Mouse (Mus musculus) E14TG2a.4 (cell line): ENCODE measurements at regions not wholly inside any gene's neighbourhood (a gene's known extent, or its start where the extent isn't known, plus 50 kb on each side); places are given as distances from the start of the nearest gene placed in this dataset.

Experiments used
- CTCF ChIP-seq: conservative IDR thresholded peaks from 2 replicates; pipeline ENCODE4 v1.5.1; 2014; ENCODE audit warnings: low read length
- NANOG ChIP-seq: IDR thresholded peaks from 2 replicates; pipeline ENCODE4 v1.6.1; 2014; ENCODE audit warnings: borderline replicate concordance, low read length, mixed read lengths
- POU5F1 ChIP-seq: IDR thresholded peaks from 2 replicates; pipeline ENCODE4 v1.6.1; 2014; ENCODE audit warnings: low read length, borderline replicate concordance

DNA sequence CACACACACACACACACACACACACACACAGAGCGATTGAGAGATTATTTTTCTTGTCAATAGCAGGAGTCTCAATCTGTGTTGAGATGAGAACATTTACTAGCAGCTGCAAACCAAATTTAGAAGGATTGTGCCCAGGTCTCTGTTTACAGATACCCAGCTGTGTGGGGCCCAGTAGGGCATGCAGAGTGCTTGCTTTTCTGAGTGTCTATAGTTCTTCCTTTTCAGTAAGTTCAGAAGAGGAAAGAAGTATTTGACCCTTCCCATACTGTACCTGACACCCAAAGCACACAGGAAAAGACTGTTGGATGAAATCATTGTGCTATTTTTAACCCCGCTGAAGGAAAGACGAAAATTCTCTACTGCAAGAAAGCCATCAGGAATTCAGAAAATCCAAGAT is 110.3 kb upstream of the Gm5148 start:
- TF ChIP-seq CTCF (no peak), NANOG (no peak), POU5F1 (no peak)
